Mouse (Mus musculus) hindbrain, embryonic 13.5 days (tissue): ENCODE measurements around the gene Phactr2. TPM values are rescaled to one million over a fixed set of nuclear protein-coding genes. Genes with fewer than 3 reads are reported as not detected.

ENCODE experiments used
- ATAC-seq: fragments of 200-750 bp; cut with Nextera tagmentation; 2 replicates; pipeline ENCODE4 v1.8.0; 2017; ENCODE audit warnings: moderate TSS enrichment; ENCODE audit not compliant: low FRiP score
- H3K27ac ChIP-seq: fragments of 300-500 bp; sonication (generic); 2 replicates; pipeline ENCODE4 v1.5.1; 2015; ENCODE audit warnings: inconsistent platforms, mild to moderate bottlenecking, moderate library complexity
- H3K27me3 ChIP-seq: fragments of 300-500 bp; sonication (generic); 2 replicates; pipeline ENCODE4 v1.6.1; 2015; ENCODE audit warnings: mild to moderate bottlenecking, inconsistent platforms
- H3K36me3 ChIP-seq: fragments of 300-500 bp; sonication (generic); 2 replicates; pipeline ENCODE4 v1.6.1; 2015; ENCODE audit warnings: mild to moderate bottlenecking, inconsistent platforms
- H3K4me1 ChIP-seq: fragments of 300-500 bp; sonication (generic); replicated peaks from 2 replicates; pipeline ENCODE4 v1.6.1; 2015; ENCODE audit warnings: inconsistent platforms
- H3K4me2 ChIP-seq: fragments of 300-500 bp; sonication (generic); 2 replicates; pipeline ENCODE4 v1.6.1; 2015; ENCODE audit warnings: inconsistent platforms, mild to moderate bottlenecking, moderate library complexity
- H3K4me3 ChIP-seq: fragments of 300-500 bp; sonication (generic); 2 replicates; pipeline ENCODE4 v1.5.1; 2015; ENCODE audit warnings: mild to moderate bottlenecking, inconsistent platforms
- H3K9ac ChIP-seq: fragments of 300-500 bp; sonication (generic); 2 replicates; pipeline ENCODE4 v1.6.1; 2015; ENCODE audit warnings: mild to moderate bottlenecking, inconsistent platforms
- H3K9me3 ChIP-seq: fragments of 300-500 bp; sonication (generic); 2 replicates; pipeline ENCODE4 v1.6.1; 2016; ENCODE audit warnings: inconsistent platforms
- WGBS: fragments of 180-500 bp; shearing (Covaris S2); methylation state at CpG from one replicate; pipeline ENCODE4 v1.1.7; 2015; 5-methylcytosine and 5-hydroxymethylcytosine counted together
- polyA plus RNA-seq: library from polyadenylated mRNA; unstranded; fragments of >200 nt; fragmentation: Nextera tagmentation; extraction: Ambion mirVana; gene quantifications from 2 replicates; pipeline ENCODE4 v1.2.1, GENCODE M21; 2015

Gene Phactr2
- polyA plus RNA-seq, 1 experiment from 2014 or later, result 7.8 TPM

- 65% methylated on average over 7 of the region's 7 CpGs for WGBS
- H3K9ac ChIP-seq, result no peak within 1 kb of the TSS
- peaks cover 70% of the 10 kb centered on the region for H3K36me3 ChIP-seq
- H3K4me1 ChIP-seq, result peaks cover under 1% of the 10 kb centered on the region; the same call in 1 of the 2 replicates
- no peak within 1 kb of the TSS for H3K4me3 ChIP-seq
- no peak within 1 kb of the TSS for H3K27ac ChIP-seq
- H3K27me3 ChIP-seq, result no peaks in the 10 kb centered on the region
- ATAC-seq, result no peak
- no peaks in the 10 kb centered on the region for H3K9me3 ChIP-seq
- no peak within 1 kb of the TSS for H3K4me2 ChIP-seq
Measured at GRCm38 (mm10) chr10:13177973-13178624, 296.1 kb downstream of the Phactr2 start, which contains the start of gene Zc2hc1b. Zc2hc1b (minus strand) TSS chr10:13178023.

DNA sequence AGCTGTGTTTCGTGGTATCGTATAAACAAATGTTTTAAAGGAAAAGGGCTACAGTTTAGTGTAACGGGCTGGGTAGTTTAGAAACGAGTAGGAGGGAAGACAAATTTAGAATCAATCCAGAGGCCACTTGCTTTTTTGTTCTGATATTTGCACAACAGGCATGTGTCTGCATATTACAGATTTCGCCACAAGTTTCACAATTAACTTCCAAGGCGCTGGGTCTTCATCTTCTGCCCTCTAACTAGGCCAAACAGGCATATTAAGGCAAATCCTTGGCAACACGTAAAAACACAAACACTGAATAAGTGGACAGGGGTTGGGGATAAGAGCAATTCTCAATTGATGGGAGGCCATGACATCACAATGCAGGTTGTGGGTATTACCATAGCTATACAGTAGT is 298.3 kb downstream of the Phactr2 start:
- 94% methylated on average over 7 of the region's 7 CpGs for WGBS
- Histone ChIP-seq H3K4me1 (peaks cover 14% of the 10 kb centered on the region), H3K27ac (no peak overlapping the region), H3K36me3 (peaks cover 49% of the 10 kb centered on the region), H3K9me3 (no peaks in the 10 kb centered on the region), H3K9ac (no peak overlapping the region), H3K4me3 (no peak overlapping the region), H3K4me2 (no peak overlapping the region), H3K27me3 (no peaks in the 10 kb centered on the region)
- no peak for ATAC-seq

DNA sequence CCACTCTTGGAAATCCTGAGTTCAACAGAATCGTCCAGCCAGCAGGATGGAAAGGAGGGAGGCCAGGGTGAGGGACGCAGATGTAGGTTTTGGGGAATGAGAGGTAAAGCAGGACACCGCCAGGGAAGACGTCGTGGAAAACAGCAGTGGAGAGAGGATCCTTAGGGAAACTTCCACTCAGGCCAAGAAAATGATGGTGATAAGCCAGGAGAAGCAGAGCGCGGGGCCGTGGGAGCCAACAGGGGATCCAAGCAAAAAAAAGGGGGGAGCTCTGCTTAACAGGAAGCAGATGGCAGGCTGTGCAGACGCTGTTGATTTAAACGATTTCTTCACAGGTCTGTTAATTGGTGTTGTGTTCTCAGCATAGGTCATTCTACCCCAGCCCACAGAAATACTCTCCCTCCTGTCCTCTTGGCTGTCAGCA is 301.4 kb downstream of the Phactr2 start:
- peaks cover 18% of the 10 kb centered on the region for H3K4me1 ChIP-seq
- no peaks in the 10 kb centered on the region for H3K9me3 ChIP-seq
- ATAC-seq, result no peak
- H3K27ac ChIP-seq, result no peak overlapping the region
- no peaks in the 10 kb centered on the region for H3K27me3 ChIP-seq
- H3K9ac ChIP-seq, result peak overlapping the region; percentile 43; the same call in 1 of the 2 replicates
- H3K4me2 ChIP-seq, result no peak overlapping the region
- no peak overlapping the region for H3K4me3 ChIP-seq
- peaks cover 19% of the 10 kb centered on the region for H3K36me3 ChIP-seq
- 66% methylated on average over 10 of the region's 10 CpGs for WGBS

DNA sequence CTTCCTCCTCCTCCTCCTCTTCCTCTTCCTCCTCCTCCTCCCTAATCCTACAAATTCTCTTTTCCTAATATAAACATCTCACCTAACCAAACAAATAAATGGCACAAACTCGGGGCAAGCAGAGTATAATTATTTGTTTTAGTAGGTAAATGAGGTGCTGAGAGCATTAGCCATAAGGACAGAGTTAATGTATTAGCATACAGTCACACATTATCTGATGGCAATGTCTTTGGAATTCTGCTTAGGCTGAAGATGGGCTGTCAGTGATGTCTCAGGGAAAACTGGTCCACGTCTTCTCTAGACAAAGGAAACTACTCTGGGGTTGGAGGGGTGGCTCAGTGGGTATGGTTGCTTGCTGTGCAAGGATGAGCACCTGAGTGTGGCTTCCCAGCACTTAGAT is 302.8 kb downstream of the Phactr2 start:
- ATAC-seq, result 0 out of 2 replicates have a peak, but pooled peaks have one; percentile 13
- H3K4me1 ChIP-seq, result peaks cover 18% of the 10 kb centered on the region
- no peaks in the 10 kb centered on the region for H3K27me3 ChIP-seq
- peaks cover 6% of the 10 kb centered on the region for H3K36me3 ChIP-seq
- H3K27ac ChIP-seq, result no peak overlapping the region
- WGBS, result 72% methylated on average over 2 of the region's 2 CpGs
- H3K9me3 ChIP-seq, result no peaks in the 10 kb centered on the region
- no peak overlapping the region for H3K9ac ChIP-seq
- no peak overlapping the region for H3K4me3 ChIP-seq
- H3K4me2 ChIP-seq, result no peak overlapping the region

- no peak overlapping the region for H3K27ac ChIP-seq
- peak; percentile 85 for ATAC-seq
Measured at GRCm38 (mm10) chr10:13170739-13171448, 303.3 kb downstream of the Phactr2 start.

GRCm38 (mm10) chr10:13168461-13168860 is 305.8 kb downstream of the Phactr2 start:
- peaks cover 18% of the 10 kb centered on the region for H3K4me1 ChIP-seq
- ATAC-seq, result no peak

More at GRCm38 (mm10) chr10:13170739-13171448, 303.3 kb downstream of the Phactr2 start:
- WGBS, result 42% methylated on average over 12 of the region's 12 CpGs
- Histone ChIP-seq H3K27me3 (no peaks in the 10 kb centered on the region), H3K36me3 (0 out of 2 replicates have a peak, but pooled peaks cover under 1% of the 10 kb centered on the region), H3K4me1 (peaks cover 18% of the 10 kb centered on the region), H3K4me3 (no peak overlapping the region), H3K9me3 (no peaks in the 10 kb centered on the region), H3K9ac (no peak overlapping the region), H3K4me2 (no peak overlapping the region)

DNA sequence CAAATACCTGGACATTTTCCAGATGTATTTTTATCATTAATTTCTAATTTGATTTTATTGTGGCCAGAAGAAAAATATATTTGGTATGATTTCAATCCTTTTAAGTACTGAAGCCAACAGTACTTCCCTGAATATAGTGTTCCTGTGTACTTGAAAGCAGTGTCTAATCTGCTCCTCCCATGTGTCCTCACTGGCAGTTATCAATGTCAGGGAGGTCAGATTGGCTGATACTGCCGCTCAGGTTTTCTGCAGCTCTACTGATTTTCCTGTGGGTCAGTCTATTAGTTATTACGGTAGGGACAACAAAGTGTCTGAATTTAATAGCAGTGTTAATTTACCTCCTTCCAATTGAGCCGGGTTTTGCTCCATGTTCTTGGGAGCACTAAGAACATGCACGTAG is 312.2 kb downstream of the Phactr2 start:
- ATAC-seq, result no peak
- no peak overlapping the region for H3K9ac ChIP-seq

More at GRCm38 (mm10) chr10:13168461-13168860, 305.8 kb downstream of the Phactr2 start:
- H3K4me2 ChIP-seq, result no peak overlapping the region
- H3K9me3 ChIP-seq, result 0 out of 2 replicates have a peak, but pooled peaks cover 7% of the 10 kb centered on the region
- H3K27ac ChIP-seq, result no peak overlapping the region
- WGBS, result 91% methylated on average over 5 of the region's 5 CpGs
- no peaks in the 10 kb centered on the region for H3K27me3 ChIP-seq
- no peak overlapping the region for H3K9ac ChIP-seq
- H3K36me3 ChIP-seq, result no peaks in the 10 kb centered on the region
- no peak overlapping the region for H3K4me3 ChIP-seq

DNA sequence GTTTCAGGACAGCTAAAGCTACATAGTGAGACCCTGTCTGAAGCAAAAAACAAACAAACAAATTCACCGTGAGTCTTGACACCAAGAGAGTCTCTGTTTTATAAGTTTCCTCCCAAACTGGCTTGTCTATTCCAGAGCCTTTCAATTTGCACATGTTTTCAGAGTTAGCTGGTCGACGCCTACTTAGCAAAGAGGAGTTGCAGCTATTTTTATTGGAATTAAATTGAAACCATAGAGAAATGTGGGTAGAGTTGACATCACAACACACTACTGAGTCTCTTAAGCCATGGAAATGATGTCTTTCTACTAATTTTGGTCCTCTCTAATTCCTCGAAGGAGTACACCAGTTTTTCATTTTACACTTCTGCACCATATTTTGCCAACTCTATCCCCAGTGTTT is 313.3 kb downstream of the Phactr2 start:
- H3K4me1 ChIP-seq, result no peaks in the 10 kb centered on the region
- WGBS, result 94% methylated on average over 4 of the region's 4 CpGs
- no peak overlapping the region for H3K9ac ChIP-seq
- no peak overlapping the region for H3K4me2 ChIP-seq
- no peak overlapping the region for H3K4me3 ChIP-seq
- no peak for ATAC-seq
- H3K36me3 ChIP-seq, result no peaks in the 10 kb centered on the region
- 0 out of 2 replicates have a peak, but pooled peaks cover 7% of the 10 kb centered on the region for H3K9me3 ChIP-seq
- no peak overlapping the region for H3K27ac ChIP-seq
- H3K27me3 ChIP-seq, result no peaks in the 10 kb centered on the region

More for the DNA sequence above, 312.2 kb downstream of the Phactr2 start:
- no peak overlapping the region for H3K4me3 ChIP-seq
- H3K27ac ChIP-seq, result no peak overlapping the region
- H3K27me3 ChIP-seq, result no peaks in the 10 kb centered on the region
- 0 out of 2 replicates have a peak, but pooled peaks cover 7% of the 10 kb centered on the region for H3K9me3 ChIP-seq
- WGBS, result 87% methylated on average over 4 of the region's 4 CpGs
- no peaks in the 10 kb centered on the region for H3K4me1 ChIP-seq
- no peaks in the 10 kb centered on the region for H3K36me3 ChIP-seq
- no peak overlapping the region for H3K4me2 ChIP-seq

Other genes with a start within 250 kb of the Phactr2 start
- 33.3 and 35.5 TPM in 2 replicates for gene Fuca2, start 25.1 kb upstream of the Phactr2 start, polyA plus RNA-seq
- gene Adat2, start 78.5 kb upstream of the Phactr2 start, polyA plus RNA-seq, result 2.0 and 2.1 TPM in 2 replicates
- gene Pex3, start 78.7 kb upstream of the Phactr2 start, polyA plus RNA-seq, result 24.7 and 25.9 TPM in 2 replicates